Mouse (Mus musculus) liver, adult (tissue): ENCODE measurements around the gene Tep1.

Source experiments
- GATA4 ChIP-seq: IDR thresholded peaks from 2 replicates; pipeline ENCODE4 v1.6.1; 2014; ENCODE audit warnings: mild to moderate bottlenecking, low read length; ENCODE audit not compliant: insufficient replicate concordance

Gene Tep1

GRCm38 (mm10) chr14:50807487-50808072 lies 62.8 kb downstream of the Tep1 start, which contains the start of the genes Ccnb1ip1 and Parp2:
Gene Ccnb1ip1, minus strand, starts transcription at chr14:50807732.
Gene Parp2, plus strand, starts transcription at chr14:50807841.
- no peak; the same call in 1 of the 2 replicates for TF ChIP-seq GATA4

- no peak for TF ChIP-seq GATA4
Measured at GRCm38 (mm10) chr14:50804683-50805082, 65.7 kb downstream of the Tep1 start.

GRCm38 (mm10) chr14:50802843-50803562 lies 67.4 kb downstream of the Tep1 start:
- no peak for TF ChIP-seq GATA4

- no peak for TF ChIP-seq GATA4
Measured at GRCm38 (mm10) chr14:50802441-50802840, 67.9 kb downstream of the Tep1 start.

GRCm38 (mm10) chr14:50799502-50800259 lies 70.7 kb downstream of the Tep1 start:
- TF ChIP-seq GATA4 = no peak

- no peak for TF ChIP-seq GATA4
Measured at GRCm38 (mm10) chr14:50798512-50798911, 71.8 kb downstream of the Tep1 start.

GRCm38 (mm10) chr14:50796464-50796863 lies 73.9 kb downstream of the Tep1 start:
- TF ChIP-seq GATA4 = no peak

GRCm38 (mm10) chr14:50795965-50796364 lies 74.4 kb downstream of the Tep1 start:
- TF ChIP-seq GATA4 = no peak

GRCm38 (mm10) chr14:50795261-50795935 lies 75.0 kb downstream of the Tep1 start:
- no peak for TF ChIP-seq GATA4

GRCm38 (mm10) chr14:50788157-50788556 lies 82.2 kb downstream of the Tep1 start:
- no peak for TF ChIP-seq GATA4

GRCm38 (mm10) chr14:50785251-50785637 lies 85.1 kb downstream of the Tep1 start, which contains the start of gene Ttc5:
Gene Ttc5, minus strand, starts transcription at chr14:50785519.
- TF ChIP-seq GATA4 = no peak

GRCm38 (mm10) chr14:50784391-50785250 lies 85.7 kb downstream of the Tep1 start:
- TF ChIP-seq GATA4 = no peak

GRCm38 (mm10) chr14:50782166-50782565 lies 88.2 kb downstream of the Tep1 start:
- no peak for TF ChIP-seq GATA4
